Mouse (Mus musculus): ENCODE data around the gene Daw1. TPM values are rescaled to one million over a fixed set of nuclear protein-coding genes. Genes with fewer than 3 reads are reported as not detected.

The Daw1 gene
- polyA plus RNA-seq, 1 experiment: not detected

DNA sequence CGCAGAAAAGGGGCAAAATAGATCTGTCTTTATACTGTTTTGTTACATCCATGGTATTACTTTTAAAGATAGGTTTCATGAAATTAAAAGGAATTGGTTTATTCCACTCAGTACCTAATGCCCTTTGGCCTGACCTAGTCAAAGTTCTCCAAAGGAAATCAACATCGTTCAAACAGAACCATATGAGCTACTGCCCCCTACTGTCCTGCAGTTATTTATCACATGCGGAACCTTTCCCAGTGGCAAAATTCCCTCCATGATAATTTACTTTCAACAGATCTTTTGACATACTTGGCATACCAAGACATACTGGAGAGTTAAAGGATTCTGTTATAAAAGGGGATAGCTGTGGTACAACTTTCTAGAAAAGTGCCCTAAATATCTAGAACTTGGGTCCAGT is 9.3 kb upstream of the Daw1 start:
- Histone ChIP-seq H3K4me2 (ENCODE audit: low read depth) (no peak overlapping the region), H3ac (ENCODE audit: control insufficient read depth, insufficient read length) (no peak overlapping the region), H3K36me3 (ENCODE audit: control insufficient read depth, insufficient read depth) (no peaks in the 10 kb centered on the region), H3K27me3 (ENCODE audit: control insufficient read depth, insufficient read depth, insufficient read length) (no peaks in the 10 kb centered on the region), H3K4me3 (no peak overlapping the region), H3K79me2 (ENCODE audit: control insufficient read depth, insufficient read depth) (no peaks in the 10 kb centered on the region)
- TF ChIP-seq USF1 (IDR thresholded peaks at IDR 0.05; ENCODE audit: low read depth) (no peak), SRF (IDR thresholded peaks at IDR 0.05; ENCODE audit: control insufficient read depth, insufficient read length, low read depth) (no peak), TCF3 (IDR thresholded peaks at IDR 0.05; ENCODE audit: insufficient read length, low read depth) (no peak), POLR2A (IDR thresholded peaks at IDR 0.05; ENCODE audit: insufficient read length, low read depth) (no peak), TCF12 (IDR thresholded peaks at IDR 0.05; ENCODE audit: insufficient read depth, poor library complexity, severe bottlenecking) (no peak), E2F4 (IDR thresholded peaks at IDR 0.05; ENCODE audit: insufficient read depth) (no peak), CEBPB (IDR thresholded peaks at IDR 0.05; ENCODE audit: insufficient read depth, poor library complexity, severe bottlenecking) (no peak), REST (IDR thresholded peaks at IDR 0.05; ENCODE audit: insufficient read depth, insufficient read length) (no peak), MYOG (IDR thresholded peaks at IDR 0.05; ENCODE audit: control insufficient read depth in 1 of 3, insufficient read depth in 1 of 3, insufficient read length in 2 of 3, low read depth in 2 of 3) (no peak), POLR2AphosphoS2 (IDR thresholded peaks at IDR 0.05; ENCODE audit: insufficient read length, low read depth) (no peak), MAX (IDR thresholded peaks at IDR 0.05; ENCODE audit: low read depth) (no peak), MYOD1 (IDR thresholded peaks at IDR 0.05; ENCODE audit: control insufficient read depth in 1 of 3, insufficient read length in 2 of 3, low read depth in 2 of 3) (no peak)

DNA sequence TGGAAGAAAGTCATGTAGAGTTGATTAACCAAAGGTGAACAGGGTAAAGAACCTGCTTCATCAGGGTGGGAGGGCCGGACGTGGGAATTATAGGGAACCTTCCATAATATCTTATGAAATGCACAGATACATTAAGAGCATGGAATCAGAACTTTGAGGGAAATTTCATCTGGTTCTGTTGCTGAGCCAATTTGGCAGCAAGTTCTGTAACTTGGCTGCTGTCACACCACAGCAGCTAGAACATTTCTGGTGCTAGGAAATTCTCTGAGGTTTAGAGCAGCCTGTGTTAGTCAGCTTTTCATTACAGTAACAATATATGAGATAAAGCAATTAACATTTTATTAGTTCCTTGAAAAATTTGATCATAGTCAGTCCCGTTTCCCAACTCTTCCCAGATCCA is 6.6 kb upstream of the Daw1 start:
- no peaks in the 10 kb centered on the region for H3K36me3 ChIP-seq (ENCODE audit: control insufficient read depth, insufficient read depth)
- no peak overlapping the region for H3ac ChIP-seq (ENCODE audit: control insufficient read depth, insufficient read length)
- no peaks in the 10 kb centered on the region for H3K27me3 ChIP-seq (ENCODE audit: control insufficient read depth, insufficient read depth, insufficient read length)
- H3K4me3 ChIP-seq: no peak overlapping the region
- no peaks in the 10 kb centered on the region for H3K79me2 ChIP-seq (ENCODE audit: control insufficient read depth, insufficient read depth)
- no peak for TF ChIP-seq TCF3 (IDR thresholded peaks at IDR 0.05; ENCODE audit: insufficient read length, low read depth)
- TF ChIP-seq MYOD1 (IDR thresholded peaks at IDR 0.05; ENCODE audit: control insufficient read depth in 1 of 3, insufficient read length in 2 of 3, low read depth in 2 of 3): no peak
- TF ChIP-seq MAX (IDR thresholded peaks at IDR 0.05; ENCODE audit: low read depth): no peak
- no peak for TF ChIP-seq REST (IDR thresholded peaks at IDR 0.05; ENCODE audit: insufficient read depth, insufficient read length)
- no peak for TF ChIP-seq SRF (IDR thresholded peaks at IDR 0.05; ENCODE audit: control insufficient read depth, insufficient read length, low read depth)
- no peak for TF ChIP-seq POLR2A (IDR thresholded peaks at IDR 0.05; ENCODE audit: insufficient read length, low read depth)
- TF ChIP-seq POLR2AphosphoS2 (IDR thresholded peaks at IDR 0.05; ENCODE audit: insufficient read length, low read depth): no peak
- no peak for TF ChIP-seq CEBPB (IDR thresholded peaks at IDR 0.05; ENCODE audit: insufficient read depth, poor library complexity, severe bottlenecking)
- TF ChIP-seq E2F4 (IDR thresholded peaks at IDR 0.05; ENCODE audit: insufficient read depth): no peak
- no peak for TF ChIP-seq USF1 (IDR thresholded peaks at IDR 0.05; ENCODE audit: low read depth)
- TF ChIP-seq MYOG (IDR thresholded peaks at IDR 0.05; ENCODE audit: control insufficient read depth in 1 of 3, insufficient read depth in 1 of 3, insufficient read length in 2 of 3, low read depth in 2 of 3): no peak
- TF ChIP-seq TCF12 (IDR thresholded peaks at IDR 0.05; ENCODE audit: insufficient read depth, poor library complexity, severe bottlenecking): no peak
- no peak overlapping the region for H3K4me2 ChIP-seq (ENCODE audit: low read depth)

DNA sequence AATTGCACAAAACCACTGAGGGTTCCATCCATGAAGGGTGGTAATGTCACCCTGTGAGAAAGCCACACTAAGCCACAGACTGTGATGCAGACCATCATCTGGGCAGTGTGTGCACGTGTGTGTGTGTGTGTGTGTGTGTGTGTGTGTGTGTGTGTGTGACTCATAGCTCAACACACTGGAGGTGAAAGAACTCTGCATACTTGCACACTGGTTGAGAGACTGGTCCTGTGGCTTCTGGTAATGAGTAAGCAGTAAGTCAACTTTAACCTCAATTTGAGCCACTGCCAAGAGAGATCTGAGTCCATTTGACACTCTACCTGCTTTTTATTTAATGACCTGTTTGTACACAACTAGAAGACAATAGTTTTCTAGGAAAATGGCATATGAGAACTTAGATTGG is 2.7 kb upstream of the Daw1 start:
- Histone ChIP-seq H3K27me3 (ENCODE audit: control insufficient read depth, insufficient read depth, insufficient read length) (no peaks in the 10 kb centered on the region), H3K36me3 (ENCODE audit: control insufficient read depth, insufficient read depth) (no peaks in the 10 kb centered on the region), H3K4me2 (ENCODE audit: low read depth) (no peak overlapping the region), H3K4me3 (no peak overlapping the region), H3ac (ENCODE audit: control insufficient read depth, insufficient read length) (no peak overlapping the region), H3K79me2 (ENCODE audit: control insufficient read depth, insufficient read depth) (no peaks in the 10 kb centered on the region)
- no peak for TF ChIP-seq REST (IDR thresholded peaks at IDR 0.05; ENCODE audit: insufficient read depth, insufficient read length)
- no peak for TF ChIP-seq MAX (IDR thresholded peaks at IDR 0.05; ENCODE audit: low read depth)
- TF ChIP-seq POLR2A (IDR thresholded peaks at IDR 0.05; ENCODE audit: insufficient read length, low read depth): no peak
- TF ChIP-seq E2F4 (IDR thresholded peaks at IDR 0.05; ENCODE audit: insufficient read depth): no peak
- no peak for TF ChIP-seq SRF (IDR thresholded peaks at IDR 0.05; ENCODE audit: control insufficient read depth, insufficient read length, low read depth)
- no peak for TF ChIP-seq CEBPB (IDR thresholded peaks at IDR 0.05; ENCODE audit: insufficient read depth, poor library complexity, severe bottlenecking)
- no peak for TF ChIP-seq TCF12 (IDR thresholded peaks at IDR 0.05; ENCODE audit: insufficient read depth, poor library complexity, severe bottlenecking)

DNA sequence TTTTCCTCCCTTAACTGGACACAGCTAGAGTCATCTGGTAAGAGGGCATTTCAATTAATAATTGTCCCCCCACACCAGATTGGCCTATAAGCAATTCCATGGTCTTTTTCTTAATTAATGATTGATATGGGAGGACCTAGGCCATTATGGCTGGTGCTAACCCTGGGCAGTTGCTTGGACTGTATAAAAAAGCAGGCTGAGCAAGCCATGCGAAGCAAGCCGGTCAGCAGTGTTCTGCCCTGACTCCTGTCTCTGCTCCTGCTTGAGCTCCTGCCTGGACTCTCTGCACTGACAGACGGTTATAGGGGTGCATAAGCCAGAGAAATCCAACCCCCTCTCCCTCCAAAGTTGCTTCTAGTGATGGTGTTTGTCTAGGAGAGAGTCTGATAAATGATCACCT is 2.1 kb downstream of the Daw1 start:
- Histone ChIP-seq H3K79me2 (ENCODE audit: control insufficient read depth, insufficient read depth) (no peaks in the 10 kb centered on the region), H3K36me3 (ENCODE audit: control insufficient read depth, insufficient read depth) (no peaks in the 10 kb centered on the region), H3ac (ENCODE audit: control insufficient read depth, insufficient read length) (no peak overlapping the region), H3K4me2 (ENCODE audit: low read depth) (no peak overlapping the region), H3K4me3 (no peak overlapping the region), H3K27me3 (ENCODE audit: control insufficient read depth, insufficient read depth, insufficient read length) (no peaks in the 10 kb centered on the region)
- TF ChIP-seq MYOD1 (IDR thresholded peaks at IDR 0.05; ENCODE audit: control insufficient read depth in 1 of 3, insufficient read length in 2 of 3, low read depth in 2 of 3) (no peak), POLR2A (IDR thresholded peaks at IDR 0.05; ENCODE audit: insufficient read length, low read depth) (no peak), TCF12 (IDR thresholded peaks at IDR 0.05; ENCODE audit: insufficient read depth, poor library complexity, severe bottlenecking) (no peak), MAX (IDR thresholded peaks at IDR 0.05; ENCODE audit: low read depth) (no peak), MYOG (IDR thresholded peaks at IDR 0.05; ENCODE audit: control insufficient read depth in 1 of 3, insufficient read depth in 1 of 3, insufficient read length in 2 of 3, low read depth in 2 of 3) (no peak), USF1 (IDR thresholded peaks at IDR 0.05; ENCODE audit: low read depth) (no peak), POLR2AphosphoS2 (IDR thresholded peaks at IDR 0.05; ENCODE audit: insufficient read length, low read depth) (no peak), SRF (IDR thresholded peaks at IDR 0.05; ENCODE audit: control insufficient read depth, insufficient read length, low read depth) (no peak), REST (IDR thresholded peaks at IDR 0.05; ENCODE audit: insufficient read depth, insufficient read length) (no peak), TCF3 (IDR thresholded peaks at IDR 0.05; ENCODE audit: insufficient read length, low read depth) (no peak), E2F4 (IDR thresholded peaks at IDR 0.05; ENCODE audit: insufficient read depth) (no peak), CEBPB (IDR thresholded peaks at IDR 0.05; ENCODE audit: insufficient read depth, poor library complexity, severe bottlenecking) (no peak)

Data from myocyte (in vitro differentiated cells).